Mouse (Mus musculus): Measurements from ENCODE around the gene Gas2.
A peak's percentile ranks its signal among the peaks of the same experiment; 100 is the strongest.

Gene Gas2

GRCm38 (mm10) chr7:51880121-51880520 is 18.3 kb downstream of the Gas2 start:
- DNase-seq (ENCODE audit: extremely low read depth, low read depth), result no peak

- no peak for DNase-seq (ENCODE audit: extremely low read depth, low read depth)
Measured at GRCm38 (mm10) chr7:51885345-51885744, 23.5 kb downstream of the Gas2 start.

GRCm38 (mm10) chr7:51887678-51888567 is 26.1 kb downstream of the Gas2 start:
- no peak for DNase-seq (ENCODE audit: extremely low read depth, low read depth)

GRCm38 (mm10) chr7:51889601-51890000 is 27.8 kb downstream of the Gas2 start:
- DNase-seq (ENCODE audit: extremely low read depth, low read depth), result no peak

- peak; percentile 6 for DNase-seq (ENCODE audit: extremely low read depth, low read depth)
Measured at GRCm38 (mm10) chr7:51892224-51892965, 30.6 kb downstream of the Gas2 start.

GRCm38 (mm10) chr7:51893008-51893407 is 31.2 kb downstream of the Gas2 start:
- DNase-seq (ENCODE audit: extremely low read depth, low read depth), result no peak

GRCm38 (mm10) chr7:51894133-51894801 is 32.5 kb downstream of the Gas2 start:
- DNase-seq (ENCODE audit: extremely low read depth, low read depth), result no peak

- DNase-seq (ENCODE audit: extremely low read depth, low read depth), result no peak
Measured at GRCm38 (mm10) chr7:51894939-51895338, 33.1 kb downstream of the Gas2 start.

GRCm38 (mm10) chr7:51899066-51899465 is 37.3 kb downstream of the Gas2 start:
- no peak for DNase-seq (ENCODE audit: extremely low read depth, low read depth)

- no peak for DNase-seq (ENCODE audit: extremely low read depth, low read depth)
Measured at GRCm38 (mm10) chr7:51913292-51914050, 51.7 kb downstream of the Gas2 start.

- DNase-seq (ENCODE audit: extremely low read depth, low read depth), result no peak
Measured at GRCm38 (mm10) chr7:51914132-51914531, 52.3 kb downstream of the Gas2 start.

GRCm38 (mm10) chr7:51928761-51929519 is 67.1 kb downstream of the Gas2 start:
- no peak for DNase-seq (ENCODE audit: extremely low read depth, low read depth)

- no peak for DNase-seq (ENCODE audit: extremely low read depth, low read depth)
Measured at GRCm38 (mm10) chr7:51931217-51931616, 69.4 kb downstream of the Gas2 start.

- peak; percentile 6 for DNase-seq (ENCODE audit: extremely low read depth, low read depth)
Measured at GRCm38 (mm10) chr7:51937337-51937736, 75.5 kb downstream of the Gas2 start.

GRCm38 (mm10) chr7:51940461-51940860 is 78.6 kb downstream of the Gas2 start:
- no peak for DNase-seq (ENCODE audit: extremely low read depth, low read depth)

GRCm38 (mm10) chr7:51955424-51956041 is 93.7 kb downstream of the Gas2 start:
- DNase-seq (ENCODE audit: extremely low read depth, low read depth), result no peak

GRCm38 (mm10) chr7:51957766-51958165 is 96.0 kb downstream of the Gas2 start:
- no peak for DNase-seq (ENCODE audit: extremely low read depth, low read depth)

GRCm38 (mm10) chr7:51960698-51961374 is 99.0 kb downstream of the Gas2 start:
- DNase-seq (ENCODE audit: extremely low read depth, low read depth), result no peak

GRCm38 (mm10) chr7:51962219-51962952 is 100.6 kb downstream of the Gas2 start:
- DNase-seq (ENCODE audit: extremely low read depth, low read depth), result no peak

Data from MEL-GATA-1-ER (cell line).